Mouse (Mus musculus): ENCODE results near the gene Ikzf3.
A peak's percentile ranks its signal among the peaks of the same experiment; 100 is the strongest.

The Ikzf3 gene

DNA sequence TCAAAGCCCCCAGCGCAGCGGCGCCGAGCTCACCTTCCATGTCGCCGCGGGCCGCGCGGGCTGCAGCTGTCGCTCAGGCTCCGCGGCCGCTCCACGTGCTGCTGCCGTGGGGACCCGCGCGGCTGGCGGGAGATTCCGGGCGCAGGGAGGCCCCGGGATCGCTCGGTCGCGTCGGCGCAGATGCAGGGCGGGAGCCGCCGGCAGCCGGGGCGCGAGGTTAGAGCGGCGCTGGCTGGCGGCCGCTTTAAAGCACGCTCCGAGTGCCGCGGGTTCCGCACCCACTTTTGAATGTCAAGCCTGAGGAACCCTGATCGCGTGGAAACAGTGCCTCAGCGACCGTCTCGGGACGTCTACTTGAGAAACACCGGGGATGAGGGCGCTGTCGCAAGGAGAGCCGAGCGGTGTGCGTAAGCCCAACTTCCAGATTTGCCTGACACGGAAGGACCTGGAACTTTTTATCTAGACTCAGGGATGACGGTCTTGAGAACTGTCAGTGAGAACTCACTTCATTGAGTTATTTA lies at the start of gene Ikzf3:
TSS of gene Ikzf3 (minus strand) at position 321 of the 521 bp plus-strand sequence.
- peak; percentile 8 for DNase-seq

DNA sequence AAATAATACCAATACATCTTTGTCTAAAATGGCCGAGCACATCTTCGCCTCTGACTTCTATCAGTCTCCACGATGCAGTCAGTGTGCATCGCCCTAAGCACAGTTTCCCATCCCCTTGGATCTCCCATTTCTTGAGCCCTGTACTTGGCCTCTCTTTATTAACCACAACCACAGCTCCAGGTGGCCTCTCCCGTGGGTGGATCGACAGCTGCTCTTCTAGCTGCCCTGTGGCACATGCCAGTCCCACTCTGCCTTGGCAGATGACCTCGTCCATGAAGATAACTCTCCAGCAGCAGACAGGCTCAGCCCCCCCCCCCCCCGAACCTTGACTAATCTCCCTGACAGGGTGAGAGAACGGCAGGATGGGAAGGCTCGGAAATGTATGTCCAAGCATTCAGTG lies 49.6 kb upstream of the Ikzf3 start:
- no peak for DNase-seq

DNA sequence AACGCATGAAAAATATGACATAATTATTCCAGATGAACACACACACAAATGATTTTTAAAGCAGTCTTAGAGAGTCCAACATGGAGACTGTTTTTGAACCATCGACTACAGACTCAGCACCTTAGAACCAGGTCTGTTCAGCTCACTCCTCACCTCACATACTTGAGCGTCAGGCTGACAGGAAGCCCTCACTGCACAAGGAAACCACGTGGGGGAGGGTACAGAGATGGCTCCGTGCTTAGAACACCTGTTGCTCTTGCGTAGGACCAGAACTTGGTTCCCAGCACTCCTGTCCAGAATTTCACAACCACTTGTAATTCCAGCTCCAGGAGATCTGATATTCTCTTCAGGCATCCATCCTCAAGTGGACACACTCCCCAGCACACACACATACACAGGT lies 49.2 kb upstream of the Ikzf3 start:
- DNase-seq, result no peak

DNA sequence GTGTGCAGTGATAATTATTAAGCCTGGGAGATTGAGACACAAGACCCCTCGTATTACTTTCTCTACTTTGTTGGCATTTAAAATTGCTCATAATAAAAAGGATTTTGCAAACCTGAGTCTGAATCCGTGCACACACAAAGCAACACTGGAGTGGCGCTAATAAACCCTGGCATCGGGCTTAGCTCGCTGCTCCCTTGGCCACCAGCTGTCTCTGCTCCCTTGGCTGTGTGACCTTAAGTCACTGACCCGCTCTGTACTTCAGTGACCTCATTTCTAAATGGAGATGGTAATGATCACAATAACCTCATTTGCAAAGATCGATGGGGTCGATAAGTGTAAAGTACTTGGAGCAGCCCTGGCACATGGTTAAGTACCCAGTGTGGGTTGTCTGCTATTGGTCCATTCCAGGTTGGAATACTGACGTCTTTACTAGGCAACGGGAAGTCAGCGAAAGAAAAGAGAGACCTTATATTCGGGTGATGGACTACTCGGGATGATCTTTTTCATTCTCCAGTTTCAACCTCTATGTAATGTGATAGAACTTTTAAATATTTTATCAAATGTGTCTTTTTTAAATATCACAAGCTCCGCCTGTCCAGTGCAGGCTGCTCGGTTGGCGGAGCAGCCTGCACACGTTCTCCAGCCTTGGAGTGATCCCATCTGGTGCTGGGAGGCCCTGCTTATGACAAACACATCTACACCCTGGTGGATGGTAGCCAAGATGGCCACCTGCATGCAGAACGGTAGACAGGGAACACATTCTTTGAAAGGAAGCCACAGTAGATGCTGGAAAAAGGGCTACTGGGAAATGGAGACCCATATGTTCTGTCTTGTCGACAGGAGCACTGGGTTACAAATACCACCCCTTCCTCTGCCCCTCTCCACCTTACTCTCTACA lies 45.0 kb upstream of the Ikzf3 start:
- DNase-seq, result no peak

DNA sequence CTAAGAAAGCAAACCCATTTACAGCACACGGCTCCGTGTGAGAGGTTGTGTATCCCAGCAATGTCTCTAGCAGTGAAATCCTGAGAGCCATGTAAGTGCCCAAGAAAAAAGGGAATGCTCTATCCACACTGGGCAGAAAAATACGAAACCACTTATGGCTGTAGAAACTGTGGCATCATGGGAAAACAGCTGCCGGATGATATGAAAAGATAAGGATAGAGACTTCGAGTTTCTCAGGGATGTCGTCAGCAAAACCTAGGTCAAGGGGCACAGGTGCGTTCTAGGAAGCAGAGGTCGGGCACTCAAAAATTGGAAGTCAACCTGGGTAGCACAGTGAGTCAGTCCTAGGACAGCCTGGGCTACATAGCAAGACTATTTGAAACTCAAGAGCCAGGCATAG lies 43.5 kb upstream of the Ikzf3 start:
- no peak for DNase-seq

DNA sequence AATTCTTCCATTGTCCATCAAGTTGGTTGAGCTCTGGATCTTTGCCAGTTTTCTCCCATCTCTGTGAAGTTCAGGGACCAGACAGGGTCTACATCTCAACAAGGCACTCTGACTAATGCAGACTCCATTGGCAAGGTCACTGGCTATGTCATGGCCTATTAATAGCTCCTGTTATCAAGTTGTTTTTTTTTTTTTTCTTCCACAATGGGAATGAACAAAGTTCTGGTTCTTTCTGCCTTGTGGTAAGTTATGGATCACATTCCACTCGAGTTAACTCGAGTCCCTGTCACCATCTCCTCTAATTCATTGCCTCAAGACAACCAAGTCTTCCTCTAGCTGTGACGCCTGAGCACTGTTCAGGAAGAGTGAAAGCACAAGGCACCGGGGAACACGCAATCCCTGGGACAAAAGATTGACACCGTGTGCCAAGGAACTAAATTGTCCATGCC lies 43.0 kb upstream of the Ikzf3 start:
- no peak for DNase-seq

DNA sequence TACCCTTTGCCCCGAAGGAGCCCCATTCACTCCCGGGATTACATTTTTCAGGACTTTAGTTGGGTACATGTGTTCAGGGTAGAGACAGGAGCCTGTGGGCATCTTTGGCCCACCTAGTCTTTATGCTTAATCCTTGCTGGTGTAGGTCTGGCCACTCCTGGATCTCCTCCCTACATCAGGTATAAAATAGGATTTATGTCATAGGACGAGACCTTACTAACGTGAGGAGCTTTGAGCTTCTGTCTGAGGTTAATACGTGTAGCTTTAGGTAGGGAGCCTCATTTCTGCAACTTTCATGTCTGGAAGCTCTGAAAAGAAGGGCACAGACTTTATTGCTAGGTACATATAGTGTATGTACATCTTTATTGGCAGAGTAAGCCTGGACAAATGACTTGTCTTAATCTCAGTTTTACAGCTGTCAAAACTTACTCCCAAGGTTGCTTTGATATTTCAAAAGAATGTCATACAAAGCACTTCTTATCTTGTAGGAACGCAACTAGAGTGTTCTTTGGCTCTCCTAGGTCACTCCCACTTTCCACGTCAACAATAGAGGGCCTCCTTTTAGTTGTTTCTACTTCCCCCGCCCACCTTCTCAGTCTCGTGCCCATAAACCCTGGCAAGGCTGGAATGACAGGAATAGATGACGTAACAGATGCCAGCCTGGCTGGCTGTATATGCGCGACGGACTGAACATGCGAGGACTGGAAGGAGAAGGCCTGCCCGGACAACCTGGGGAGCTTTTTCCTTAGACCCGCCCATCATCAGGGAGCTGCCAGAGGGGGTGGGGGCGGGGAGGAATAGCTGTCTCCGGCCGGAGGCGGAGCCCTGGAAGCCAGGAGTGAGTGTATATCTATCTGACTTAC lies 42.1 kb upstream of the Ikzf3 start:
- DNase-seq, result peak; percentile 38

DNA sequence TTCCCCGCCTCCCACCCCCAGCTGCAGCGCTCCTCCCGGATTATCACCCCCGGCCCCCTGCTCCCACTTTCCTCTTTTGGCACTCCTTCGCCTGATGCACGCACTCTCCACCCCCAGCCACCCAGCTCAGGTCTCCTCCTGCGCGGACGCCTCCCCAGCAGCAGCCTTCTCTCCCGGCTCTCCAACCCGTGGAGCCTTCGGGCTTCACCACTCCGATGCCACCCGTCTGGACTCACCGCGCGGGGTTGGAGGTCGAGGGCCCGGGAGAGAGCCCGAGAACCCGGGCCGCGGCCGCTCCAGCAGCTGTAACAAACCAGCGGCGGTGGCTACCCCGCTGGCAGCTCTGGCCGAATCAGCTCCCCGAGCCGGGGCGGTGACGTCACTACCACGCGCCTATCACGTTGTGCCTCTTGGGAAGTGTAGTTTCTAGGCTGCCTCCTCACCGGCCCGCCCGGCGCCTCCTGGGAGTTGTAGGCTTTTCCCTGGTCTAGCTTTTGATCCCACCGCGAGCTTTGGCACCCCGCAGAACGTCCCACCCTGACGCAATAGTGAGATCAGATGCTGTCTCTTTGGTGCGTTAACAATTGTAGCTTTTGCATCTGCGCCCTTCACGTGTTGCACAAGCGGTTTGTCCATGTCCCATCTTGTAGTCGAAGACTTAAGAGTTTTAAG lies 41.2 kb upstream of the Ikzf3 start, which contains the start of gene Ormdl3:
TSS of gene Ormdl3 (minus strand) at position 477 of the 672 bp plus-strand sequence.
- peak; percentile 99 for DNase-seq

DNA sequence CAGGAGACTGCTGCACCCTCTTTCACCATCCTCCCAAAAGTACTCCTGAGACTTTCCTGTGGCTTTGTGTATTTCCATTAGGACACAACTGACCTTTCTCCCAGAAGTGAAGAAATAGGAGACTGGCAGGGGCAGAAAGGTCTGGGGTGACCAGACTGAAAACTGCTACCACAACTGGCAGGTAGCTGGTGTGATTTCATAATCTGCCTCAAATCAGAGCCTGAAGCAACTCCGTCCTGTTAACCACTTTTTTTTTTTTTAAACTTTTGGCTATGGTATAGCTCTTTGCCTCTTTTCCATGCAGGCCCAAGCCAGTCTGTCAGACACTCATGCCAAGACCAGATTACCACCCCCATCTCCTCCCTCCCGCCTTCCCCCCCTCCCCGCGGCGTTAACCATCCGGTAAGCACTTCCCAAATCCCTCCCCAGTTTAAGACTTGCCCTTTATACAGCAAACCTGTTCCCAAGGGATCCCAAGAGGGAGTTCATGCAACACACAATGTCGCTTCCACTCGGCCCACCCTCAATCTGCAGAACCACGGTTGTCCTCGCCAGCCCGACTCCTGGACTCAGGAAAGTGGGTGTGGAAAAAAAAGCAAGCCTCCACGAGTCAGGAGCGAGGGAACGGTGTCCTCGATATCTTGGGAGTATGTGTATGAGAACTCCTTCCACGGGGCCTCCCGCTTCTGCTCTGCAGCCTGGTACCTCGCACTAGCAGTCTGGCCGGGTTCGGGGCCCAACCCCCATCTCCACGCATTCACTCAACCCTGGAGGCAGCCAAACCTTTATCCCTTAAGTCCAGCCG lies 40.5 kb upstream of the Ikzf3 start:
- DNase-seq, result no peak

DNA sequence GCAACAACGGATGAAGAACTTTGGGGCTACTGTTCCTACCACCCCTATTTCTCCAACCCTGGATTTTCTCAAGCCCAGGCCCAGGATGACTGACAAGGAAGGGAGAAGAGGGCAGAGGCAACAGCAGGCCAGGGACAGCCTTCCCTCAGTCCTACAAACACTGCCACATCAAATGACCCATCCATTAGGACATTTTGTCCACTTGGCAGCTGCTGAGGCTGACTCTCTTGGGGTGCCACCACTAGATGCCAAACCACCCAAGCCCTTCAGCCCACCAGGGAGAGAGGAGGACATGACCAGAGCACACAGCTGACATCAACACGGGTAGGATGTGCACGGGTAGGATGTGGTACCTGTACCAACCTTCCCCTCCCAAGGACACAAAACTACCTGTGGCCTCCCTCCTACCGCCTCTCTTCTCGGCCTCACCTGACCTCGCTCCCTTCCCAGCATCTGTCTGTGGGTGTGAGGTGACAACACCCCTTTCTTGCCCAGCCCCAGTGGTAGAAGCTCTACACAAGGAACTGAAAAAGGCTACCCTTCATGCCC lies 38.9 kb upstream of the Ikzf3 start:
- DNase-seq, result no peak

DNA sequence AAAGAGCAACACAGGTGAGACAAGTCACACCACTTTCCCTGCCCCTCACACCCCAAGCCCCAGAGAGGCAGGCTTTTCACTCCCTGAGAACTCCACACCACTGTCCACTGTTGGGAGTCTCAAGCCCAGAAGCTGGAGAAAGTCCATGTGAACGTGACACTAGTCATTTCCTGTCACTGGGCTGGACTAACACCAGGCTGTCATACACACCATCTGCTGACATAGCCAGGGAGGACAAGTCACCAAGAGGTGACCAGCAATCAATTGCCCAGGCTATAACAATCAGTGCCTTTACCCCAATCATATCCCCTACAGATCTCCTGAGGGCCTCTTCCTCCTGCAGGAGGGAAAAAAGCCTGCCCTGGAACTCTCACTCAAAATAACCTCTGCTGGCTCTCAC lies 38.3 kb upstream of the Ikzf3 start:
- DNase-seq, result no peak

DNA sequence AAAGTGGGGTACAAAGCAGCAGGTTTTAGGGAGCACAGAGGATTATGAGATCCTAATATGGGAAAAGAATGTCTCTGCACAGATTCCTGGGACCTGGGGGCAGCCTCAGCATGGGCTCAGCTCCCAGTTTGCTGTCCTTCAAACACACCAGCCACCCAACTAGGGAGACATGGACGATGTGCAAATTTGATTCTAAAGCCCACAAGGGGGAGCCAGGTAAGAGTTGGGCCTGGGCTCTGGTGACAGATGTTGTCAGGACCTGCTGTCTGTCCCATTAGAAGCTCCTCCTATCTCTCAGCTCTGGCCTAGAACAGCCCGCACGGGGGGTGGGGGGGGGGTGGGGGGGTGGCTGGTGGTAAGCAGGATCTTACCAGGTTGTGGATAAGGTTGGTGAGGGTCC lies 37.7 kb upstream of the Ikzf3 start:
- no peak for DNase-seq

DNA sequence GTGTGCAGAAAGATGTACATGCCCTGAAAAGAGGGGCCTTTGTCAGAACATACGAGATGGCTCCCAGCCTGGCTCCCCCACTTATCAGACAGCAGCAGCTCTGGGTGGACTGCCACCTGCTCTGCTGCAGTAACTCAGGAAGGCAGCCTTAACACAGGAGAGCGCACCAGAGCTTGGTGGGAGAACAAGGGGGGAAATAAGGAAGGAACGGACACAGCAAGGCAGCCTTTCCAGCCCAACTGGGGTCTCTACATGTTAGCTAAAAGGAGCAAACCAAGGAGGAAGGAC lies 37.4 kb upstream of the Ikzf3 start:
- DNase-seq, result no peak

DNA sequence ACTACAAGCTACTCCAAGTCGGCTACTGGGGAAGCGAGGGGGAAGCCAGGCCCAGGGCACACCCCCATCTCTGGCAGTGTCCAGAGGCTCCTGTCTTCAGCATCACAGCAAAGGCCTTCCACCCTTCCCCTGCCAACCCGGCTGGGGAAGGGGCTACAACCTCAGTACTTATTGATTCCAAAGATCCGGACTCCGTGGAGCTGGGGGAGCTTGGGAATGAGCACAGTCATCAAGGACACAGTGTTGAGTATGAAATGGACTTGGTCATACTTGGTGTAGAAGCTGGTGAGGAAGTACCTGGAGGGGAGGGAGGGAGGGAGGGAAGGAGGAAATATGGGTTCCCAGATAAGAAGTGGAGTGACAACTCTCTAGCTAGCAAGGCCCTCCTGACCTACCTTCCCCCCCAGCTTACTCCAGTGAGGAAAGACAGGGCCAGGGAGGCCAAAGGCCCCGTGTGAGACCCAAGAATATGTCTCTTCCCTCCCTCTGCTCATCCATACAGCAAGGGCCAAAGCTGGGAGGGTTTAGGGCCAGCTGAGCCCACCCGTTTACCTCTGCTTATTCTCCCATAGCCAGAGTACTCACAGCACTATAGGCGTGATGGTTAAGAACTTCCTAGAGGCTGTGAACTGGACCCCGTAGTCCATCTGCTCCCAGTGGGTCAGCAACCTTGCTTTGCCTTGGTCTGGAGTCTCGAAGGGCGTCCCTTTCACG lies 36.9 kb upstream of the Ikzf3 start:
- no peak for DNase-seq

DNA sequence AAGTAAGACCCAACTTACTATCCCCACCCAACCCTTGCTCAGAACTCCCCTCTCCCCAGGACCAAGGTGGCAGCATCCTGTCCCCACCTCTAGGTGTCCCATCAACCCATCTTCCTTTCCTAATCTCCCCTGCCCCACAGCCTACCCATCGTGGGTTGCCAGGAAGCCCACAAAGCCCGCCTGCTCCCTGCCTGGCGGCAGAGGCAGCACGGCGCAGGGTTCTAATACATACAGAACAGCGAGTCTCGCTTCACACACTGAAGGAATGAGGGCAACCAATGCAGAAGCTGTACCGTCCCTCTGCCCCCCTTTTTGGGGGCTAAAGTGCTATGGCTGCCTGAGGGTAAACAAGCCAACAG lies 36.2 kb upstream of the Ikzf3 start:
- no peak for DNase-seq

DNA sequence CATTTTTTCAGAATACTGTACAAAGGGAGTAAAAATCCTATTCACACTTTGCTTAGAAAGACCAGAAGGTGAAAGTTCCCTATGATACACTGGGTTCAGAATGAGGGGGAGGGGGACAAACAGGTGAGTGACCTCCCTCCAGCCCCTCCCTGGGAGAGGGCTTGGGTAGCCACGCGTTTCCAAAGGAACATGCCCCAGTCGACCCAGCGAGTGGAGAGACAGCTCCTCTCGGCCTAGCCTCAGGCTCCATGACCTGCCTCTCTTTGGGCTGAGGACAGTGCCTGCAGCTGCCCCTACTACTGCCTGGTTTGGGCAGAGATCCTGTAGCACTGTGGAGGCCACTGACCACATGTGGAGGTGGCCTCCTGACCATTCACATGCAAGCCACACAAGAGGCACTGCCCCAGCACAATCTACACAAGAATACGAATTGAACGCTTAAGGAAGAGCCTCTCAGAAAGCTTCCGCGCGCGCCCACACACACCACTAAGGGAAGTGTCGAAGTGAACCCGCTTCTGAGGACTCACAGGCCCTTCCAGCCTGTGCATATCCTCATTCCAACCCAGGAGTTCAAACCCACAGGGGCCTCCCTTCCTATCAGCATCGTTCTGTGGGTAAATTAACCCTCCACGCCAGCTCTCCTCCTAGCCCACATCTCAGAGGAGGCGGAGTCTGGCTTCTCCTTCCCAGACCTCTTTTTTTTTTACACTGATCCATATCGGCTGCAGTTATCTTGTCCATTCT lies 35.6 kb upstream of the Ikzf3 start:
- DNase-seq, result no peak

DNA sequence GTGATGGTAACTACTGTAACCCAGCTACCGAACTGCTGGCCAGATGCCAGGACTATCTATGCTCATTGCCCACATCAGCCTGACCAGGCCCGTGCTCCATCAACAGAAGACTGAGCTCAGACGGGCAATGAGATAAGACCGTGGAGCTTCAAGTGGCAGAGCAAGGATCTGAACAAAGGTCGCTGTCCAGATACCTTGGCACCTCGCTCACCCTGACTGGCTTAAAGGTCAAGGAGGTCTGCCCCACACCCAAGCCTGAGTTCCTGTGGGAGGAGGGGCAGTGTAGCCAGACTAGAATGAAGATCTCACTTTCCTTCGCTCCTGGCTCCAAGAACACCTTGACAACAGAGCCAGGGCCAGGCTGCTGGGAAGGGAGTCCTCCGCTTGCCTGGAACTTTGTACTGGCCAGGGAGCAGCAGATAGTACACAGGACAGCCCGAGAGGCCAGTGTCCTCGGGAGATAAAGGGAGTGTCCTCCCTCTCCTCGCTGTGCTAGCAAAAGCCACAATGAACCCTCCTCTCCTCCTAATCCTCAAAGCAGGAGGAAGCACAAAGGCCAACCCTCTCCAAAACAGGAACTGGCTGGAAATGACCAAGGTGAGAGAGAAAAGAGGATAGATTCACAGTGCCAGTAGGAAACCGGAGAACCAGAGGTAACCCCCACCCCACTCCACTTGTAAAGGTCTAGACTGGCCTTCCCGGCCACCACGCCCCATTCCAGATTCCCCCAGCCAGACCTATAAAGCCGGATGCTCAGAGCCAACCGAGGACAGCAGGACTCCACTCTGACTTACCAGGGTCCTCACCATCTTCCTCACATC lies 34.7 kb upstream of the Ikzf3 start:
- DNase-seq, result no peak

DNA sequence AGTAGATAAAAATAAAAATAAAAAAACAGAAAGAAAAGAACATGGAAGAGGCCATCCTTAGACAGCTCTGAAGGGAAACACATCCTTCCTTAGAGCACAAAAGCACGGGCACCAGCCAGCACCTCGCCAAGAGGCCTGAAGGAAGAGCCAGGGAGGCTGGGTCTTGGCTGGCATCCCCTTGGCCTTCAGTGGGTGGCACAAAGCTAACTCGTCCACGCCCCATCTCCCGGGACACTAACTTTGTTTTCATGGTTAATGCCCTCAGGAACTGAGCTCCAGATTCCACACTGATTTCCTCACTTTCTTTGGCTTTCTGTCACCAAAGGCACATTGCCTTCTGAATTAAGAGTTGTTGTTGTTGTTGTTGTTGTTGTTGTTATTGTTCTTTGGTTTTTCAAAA lies 31.9 kb upstream of the Ikzf3 start:
- no peak for DNase-seq

DNA sequence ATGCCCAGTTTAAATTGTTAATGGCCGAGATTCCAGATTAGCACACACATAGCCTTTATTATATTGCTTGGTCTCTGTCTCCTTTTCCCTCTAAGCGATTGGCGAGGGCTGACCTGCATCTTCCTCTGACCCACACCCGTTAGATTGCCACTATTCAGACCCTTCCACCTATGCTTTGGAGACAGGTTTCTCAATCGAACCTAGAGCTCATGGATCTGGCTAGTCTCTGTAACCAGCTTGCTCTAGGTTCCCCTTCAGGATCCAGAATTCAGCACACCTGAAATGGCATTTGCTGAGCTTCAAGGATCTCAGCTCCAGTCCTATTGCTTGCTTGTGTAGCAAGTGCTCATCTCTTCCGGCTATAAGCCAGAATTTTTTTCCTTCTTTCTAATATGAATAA lies 23.6 kb upstream of the Ikzf3 start:
- no peak for DNase-seq

DNA sequence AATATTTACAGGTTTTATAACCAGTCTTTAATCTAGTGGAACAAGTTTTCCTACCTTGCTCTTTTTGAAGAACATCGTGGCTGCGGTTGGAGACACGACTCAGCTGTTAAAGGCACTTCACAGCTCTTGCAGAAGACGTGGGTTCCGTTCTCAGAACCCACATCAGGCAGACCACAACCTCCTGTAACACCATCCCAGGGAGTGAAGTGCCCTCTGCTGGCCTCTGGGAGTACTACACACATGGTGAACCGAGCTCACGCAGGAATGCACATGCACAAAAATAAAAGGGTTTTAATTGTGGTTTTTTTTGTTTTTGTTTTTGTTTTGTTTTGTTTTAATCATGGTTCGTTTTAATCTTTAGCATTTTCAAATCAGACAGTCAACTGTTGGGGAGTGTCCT lies 22.5 kb upstream of the Ikzf3 start:
- DNase-seq, result no peak

All from right cerebral cortex, postnatal 4 days (tissue).